Mouse (Mus musculus): Measurements from ENCODE around the gene Ddo. TPM values are rescaled to one million over a fixed set of nuclear protein-coding genes. Genes with fewer than 3 reads are reported as not detected.

The Ddo gene
- polyA plus RNA-seq, 1 experiment from 2014 or later = 1.4 TPM

GRCm38 (mm10) chr10:40726288-40726902, 96.6 kb downstream of the Ddo start:
- DNase-seq (ENCODE audit: low spot score) = no peak
- no peak overlapping the region for H3K4me3 ChIP-seq
- WGBS = 66% methylated on average over 11 of the region's 11 CpGs
- no peaks in the 10 kb centered on the region for H3K27me3 ChIP-seq (ENCODE audit: insufficient read depth, poor library complexity, severe bottlenecking)
- H3K4me1 ChIP-seq (replicated peaks) = peaks cover 36% of the 10 kb centered on the region
- H3K27ac ChIP-seq = peak overlapping the region; percentile 62; the same call in 1 of the 2 replicates
- H3K36me3 ChIP-seq = no peaks in the 10 kb centered on the region
- no peaks in the 10 kb centered on the region for H3K9me3 ChIP-seq

GRCm38 (mm10) chr10:40726989-40727388, 97.2 kb downstream of the Ddo start:
- no peak overlapping the region for H3K27ac ChIP-seq
- peaks cover 36% of the 10 kb centered on the region for H3K4me1 ChIP-seq (replicated peaks)
- 51% methylated on average over 5 of the region's 5 CpGs for whole genome bisulfite sequencing
- no peak overlapping the region for H3K4me3 ChIP-seq
- H3K36me3 ChIP-seq = no peaks in the 10 kb centered on the region
- H3K27me3 ChIP-seq (ENCODE audit: insufficient read depth, poor library complexity, severe bottlenecking) = no peaks in the 10 kb centered on the region
- no peaks in the 10 kb centered on the region for H3K9me3 ChIP-seq
- DNase-seq (ENCODE audit: low spot score) = no peak

GRCm38 (mm10) chr10:40730200-40730599, 100.4 kb downstream of the Ddo start:
- H3K27me3 ChIP-seq (ENCODE audit: insufficient read depth, poor library complexity, severe bottlenecking) = no peaks in the 10 kb centered on the region
- no peak for DNase-seq (ENCODE audit: low spot score)
- 81% methylated on average over 5 of the region's 5 CpGs for WGBS

More at GRCm38 (mm10) chr10:40730200-40730599, 100.4 kb downstream of the Ddo start:
- Histone ChIP-seq H3K36me3 (no peaks in the 10 kb centered on the region), H3K27ac (no peak overlapping the region), H3K9me3 (no peaks in the 10 kb centered on the region), H3K4me3 (no peak overlapping the region), H3K4me1 (replicated peaks) (peaks cover 16% of the 10 kb centered on the region)

Other genes starting within 250 kb of the Ddo start
- gene Slc22a16, start 59.7 kb upstream of the Ddo start, polyA plus RNA-seq (2016; fragmentation: Nextera tagmentation; extraction: Ambion mirVana) = not detected in 2 replicates
- gene Mettl24, start 53.3 kb downstream of the Ddo start, polyA plus RNA-seq (2016; fragmentation: Nextera tagmentation; extraction: Ambion mirVana) = 1.2 and 1.4 TPM in 2 replicates

Data from hindbrain, embryonic 10.5 days (tissue).